Mouse (Mus musculus) CH12.LX (cell line): Measurements from ENCODE around the gene Ugt1a2. TPM values are rescaled to one million over a fixed set of nuclear protein-coding genes. Genes with fewer than 3 reads are reported as not detected.

Experiments used
- DNase-seq: peaks from one replicate; pipeline ENCODE4 v3.0.0-alpha.2; 2013; ENCODE audit errors: extremely low read depth
- H3K27ac ChIP-seq: 2 replicates; pipeline ENCODE4 v1.5.1; 2012; ENCODE audit warnings: low read depth, mild to moderate bottlenecking, control low read depth, moderate library complexity; ENCODE audit not compliant: insufficient read depth
- H3K27me3 ChIP-seq: replicated peaks from 2 replicates; pipeline ENCODE3; 2012; ENCODE audit warnings: inconsistent platforms
- H3K36me3 ChIP-seq, 2 experiments: replicated peaks in 1 of 2; 2 replicates each; pipeline versions ENCODE3 to v1.6.1; 2012; ENCODE audit warnings: inconsistent platforms in 1 of 2, low read length in 1 of 2, mild to moderate bottlenecking in 1 of 2, mixed read lengths in 1 of 2, moderate library complexity in 1 of 2; ENCODE audit not compliant: control insufficient read depth in 1 of 2, insufficient read depth in 1 of 2
- H3K4me1 ChIP-seq, 2 experiments: 2 replicates each; pipeline ENCODE4 v1.6.1; 2012; ENCODE audit warnings: inconsistent platforms in 1 of 2, moderate library complexity in 1 of 2; ENCODE audit not compliant: insufficient read depth in 2 of 2, control insufficient read depth in 1 of 2
- H3K4me2 ChIP-seq: 2 replicates; pipeline ENCODE4 v1.6.1; 2012; ENCODE audit warnings: low read depth, mild to moderate bottlenecking, control low read depth; ENCODE audit not compliant: poor library complexity, insufficient read depth, severe bottlenecking
- H3K4me3 ChIP-seq, 3 experiments: fragments of 150-350 bp in 1 of 3; sonication (generic) in 1 of 3; replicated peaks in 1 of 3; 2 replicates each; pipeline versions ENCODE3 to v1.5.1; 2011 to 2012; ENCODE audit warnings: low read depth in 2 of 3, low read length in 2 of 3, mild to moderate bottlenecking in 2 of 3, moderate library complexity in 2 of 3, control low read depth in 1 of 3, improper control_type of control experiment in 1 of 3, inconsistent platforms in 1 of 3, mixed read lengths in 1 of 3; ENCODE audit not compliant: poor library complexity in 1 of 3
- H3K79me2 ChIP-seq: replicated peaks from 2 replicates; pipeline ENCODE4 v1.6.1; 2012; ENCODE audit warnings: mild to moderate bottlenecking, moderate library complexity; ENCODE audit not compliant: control insufficient read depth, poor library complexity, insufficient read depth, severe bottlenecking; ENCODE audit errors: extremely low read depth
- H3K9ac ChIP-seq: 2 replicates; pipeline ENCODE4 v1.6.1; 2012; ENCODE audit warnings: low read depth, mild to moderate bottlenecking, control low read depth, moderate library complexity; ENCODE audit not compliant: insufficient read depth
- H3K9me3 ChIP-seq: replicated peaks from 2 replicates; pipeline ENCODE3; 2012; ENCODE audit warnings: low read length, inconsistent platforms, mixed read lengths
- BHLHE40 ChIP-seq: IDR thresholded peaks from 2 replicates; pipeline ENCODE4 v1.6.1; 2011; ENCODE audit warnings: mild to moderate bottlenecking, low read depth, low read length, improper control_type of control experiment
- CHD1 ChIP-seq: IDR thresholded peaks from 2 replicates; pipeline ENCODE4 v1.6.1; 2012; ENCODE audit warnings: low read depth, low read length, improper control_type of control experiment, inconsistent platforms
- CHD2 ChIP-seq: IDR thresholded peaks from 2 replicates; pipeline ENCODE4 v1.6.1; 2011; ENCODE audit warnings: low read length, improper control_type of control experiment
- IRF4 ChIP-seq: IDR thresholded peaks from 2 replicates; pipeline ENCODE4 v1.6.1; 2014; ENCODE audit warnings: low read depth, mild to moderate bottlenecking, inconsistent platforms, low read length, improper control_type of control experiment
- KAT2A ChIP-seq: IDR thresholded peaks from 2 replicates; pipeline ENCODE4 v1.6.1; 2012; ENCODE audit warnings: low read length, improper control_type of control experiment, inconsistent platforms; ENCODE audit not compliant: insufficient replicate concordance
- MAX ChIP-seq: IDR thresholded peaks from 2 replicates; pipeline ENCODE4 v1.6.1; 2011; ENCODE audit warnings: low read length, improper control_type of control experiment
- MEF2A ChIP-seq: IDR thresholded peaks from 2 replicates; pipeline ENCODE4 v1.6.1; 2014; ENCODE audit warnings: low read depth, mild to moderate bottlenecking, inconsistent platforms, low read length, improper control_type of control experiment, borderline replicate concordance
- MXI1 ChIP-seq: IDR thresholded peaks from 2 replicates; pipeline ENCODE4 v1.6.1; 2011; ENCODE audit warnings: mild to moderate bottlenecking, low read depth, low read length, improper control_type of control experiment
- MYC ChIP-seq: IDR thresholded peaks from 2 replicates; pipeline ENCODE4 v1.6.1; 2011; ENCODE audit warnings: low read depth, mild to moderate bottlenecking, improper control_type of control experiment, low read length
- POLR2A ChIP-seq: IDR thresholded peaks from 2 replicates; pipeline ENCODE4 v1.6.1; 2011; ENCODE audit warnings: low read depth, mild to moderate bottlenecking, improper control_type of control experiment, low read length
- POLR2AphosphoS2 ChIP-seq: IDR thresholded peaks from 2 replicates; pipeline ENCODE4 v1.6.1; 2011; ENCODE audit warnings: low read depth, low read length, improper control_type of control experiment
- RAD21 ChIP-seq: IDR thresholded peaks from 2 replicates; pipeline ENCODE4 v1.6.1; 2011; ENCODE audit warnings: low read depth, mild to moderate bottlenecking, low read length, improper control_type of control experiment, moderate library complexity
- SIN3A ChIP-seq: IDR thresholded peaks from 2 replicates; pipeline ENCODE4 v1.6.1; 2012; ENCODE audit warnings: low read length, improper control_type of control experiment, inconsistent platforms
- SMC3 ChIP-seq: IDR thresholded peaks from 2 replicates; pipeline ENCODE4 v1.6.1; 2011; ENCODE audit warnings: low read depth, low read length, improper control_type of control experiment
- TBP ChIP-seq: conservative IDR thresholded peaks from 2 replicates; pipeline ENCODE4 v1.6.1; 2011; ENCODE audit warnings: low read depth, low read length, improper control_type of control experiment
- TCF12 ChIP-seq: IDR thresholded peaks from 2 replicates; pipeline ENCODE4 v1.6.1; 2014; ENCODE audit warnings: low read depth, mild to moderate bottlenecking, inconsistent platforms, low read length, improper control_type of control experiment
- UBTF ChIP-seq: IDR thresholded peaks from 2 replicates; pipeline ENCODE4 v1.6.1; 2012; ENCODE audit warnings: low read depth, mild to moderate bottlenecking, inconsistent platforms, low read length, improper control_type of control experiment, moderate library complexity
- USF2 ChIP-seq: conservative IDR thresholded peaks from 2 replicates; pipeline ENCODE4 v1.6.1; 2011; ENCODE audit warnings: low read depth, low read length, improper control_type of control experiment
- ZKSCAN1 ChIP-seq: IDR thresholded peaks from 2 replicates; pipeline ENCODE4 v1.6.1; 2012; ENCODE audit warnings: low read depth, inconsistent platforms, low read length, improper control_type of control experiment, borderline replicate concordance
- dilution Hi-C: fragments of 300-500 bp; cut with MboI; formaldehyde crosslinking; loops from 2 replicates; pipeline ENCODE4 v1.14.3; 2020; ENCODE audit warnings: low sequenced_read_pairs; ENCODE audit not compliant: extremely low pct_unique_long_range_greater_than_20kb, extremely low pct_ligation_motif_present
- in situ Hi-C: fragments of 300-500 bp; cut with MboI; formaldehyde crosslinking; loops from 3 replicates; pipeline ENCODE4 v1.14.3; 2019; ENCODE audit warnings: low sequenced_read_pairs, low pct_ligation_motif_present, low pct_unique_long_range_greater_than_20kb, mixed read lengths
- polyA plus RNA-seq: library from polyadenylated mRNA; unstranded; fragments of >175 nt; gene quantifications from 2 replicates; pipeline ENCODE4 v1.2.1, GENCODE M21; 2012; ENCODE audit warnings: low read depth; ENCODE audit not compliant: insufficient read length
- total RNA-seq, 2 experiments: library from RNA; depleted of rRNA; stranded (reverse); fragments of 300-350 nt in 1 of 2; fragments of >200 nt in 1 of 2; gene quantifications; 2 replicates each; pipeline ENCODE4 v1.2.3; 2012 to 2014

Ugt1a2 gene
- total and polyA plus RNA-seq, 3 experiments, result not detected

- dilution Hi-C loops (no loop called here), in situ Hi-C loops (no loop called here)
- Histone ChIP-seq H3K27ac (no peak overlapping the region), H3K79me2 (no peaks in the 10 kb centered on the region), H3K27me3 (no peaks in the 10 kb centered on the region), H3K9me3 (peaks cover 57% of the 10 kb centered on the region), H3K4me3 (no peak overlapping the region)
- TF ChIP-seq KAT2A, result 0 out of 2 replicates have a peak, but pooled peaks have one; percentile 24
- no peak for TF ChIP-seq MEF2A
- TF ChIP-seq, all 38 proteins: peak for 1
- no peaks in the 10 kb centered on the region for H3K36me3 ChIP-seq
- no peak overlapping the region for H3K9ac ChIP-seq
- 0 out of 4 replicates have a peak, but pooled peaks cover 0 to 3% of the 10 kb centered on the region in 2 experiments for H3K4me1 ChIP-seq
- no peak overlapping the region for H3K4me2 ChIP-seq
- no peak for DNase-seq
Measured at GRCm38 (mm10) chr1:88225741-88226140, 25.3 kb downstream of the Ugt1a2 start.

DNA sequence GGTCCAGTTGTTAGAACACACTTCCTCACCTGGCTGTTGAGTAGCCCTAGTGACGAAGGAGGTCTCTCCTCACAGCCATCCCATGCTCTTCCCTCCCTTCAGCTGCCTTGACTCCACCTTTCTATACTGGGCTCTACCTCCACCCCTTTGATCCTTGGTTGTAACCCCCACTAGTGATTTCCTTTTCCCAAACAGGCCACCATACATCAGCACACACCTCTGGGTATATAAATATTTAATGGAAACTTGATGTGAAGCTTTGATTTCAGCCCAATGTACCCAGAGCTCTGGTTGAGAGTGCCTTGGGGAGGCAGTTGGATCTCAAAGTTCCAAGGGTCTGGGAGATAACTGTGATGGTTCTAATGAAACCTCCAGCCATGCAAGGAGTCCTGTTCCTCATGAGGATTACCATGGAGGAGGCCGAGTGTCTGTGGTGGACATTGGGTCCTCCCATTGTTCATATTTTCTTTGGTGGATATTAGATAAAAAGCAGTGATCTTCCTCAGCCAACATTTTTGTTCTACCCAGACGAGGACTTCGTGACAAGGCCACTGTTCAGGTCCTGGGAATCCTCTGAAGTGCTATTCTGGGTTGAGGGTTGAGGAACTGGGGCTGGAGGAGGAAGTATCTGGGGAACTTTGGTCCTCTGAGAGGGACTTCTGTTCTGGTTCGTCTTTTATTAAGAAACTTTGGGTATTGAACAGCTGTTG is 26.4 kb downstream of the Ugt1a2 start, which contains the start of gene Mroh2a:
Gene Mroh2a (plus strand): TSS at position 317 of the 710 bp plus-strand sequence.
- no peak within 1 kb of the TSS for H3K4me2 ChIP-seq
- H3K27me3 ChIP-seq, result no peaks in the 10 kb centered on the region
- H3K36me3 ChIP-seq, result no peaks in the 10 kb centered on the region
- no peak within 1 kb of the TSS for H3K9ac ChIP-seq
- TF ChIP-seq CHD2 (no peak), ZKSCAN1 (no peak), TBP (no peak), SMC3 (no peak), POLR2A (no peak), MXI1 (no peak), MYC (no peak), USF2 (no peak), RAD21 (no peak), IRF4 (no peak), BHLHE40 (no peak), POLR2AphosphoS2 (no peak), SIN3A (no peak), MAX (no peak), TCF12 (no peak), UBTF (no peak), CHD1 (no peak)
- in situ Hi-C loops, result no loop called here
- peaks cover 58% of the 10 kb centered on the region for H3K9me3 ChIP-seq
- dilution Hi-C loops, result no loop called here
- no peak within 1 kb of the TSS for H3K4me3 ChIP-seq
- H3K4me1 ChIP-seq, result 0 out of 4 replicates have a peak, but pooled peaks cover 0 to 3% of the 10 kb centered on the region in 2 experiments
- no peaks in the 10 kb centered on the region for H3K79me2 ChIP-seq
- no peak for DNase-seq
- no peak within 1 kb of the TSS for H3K27ac ChIP-seq
